Comparison of ENCODE assay signal across 10 mouse cellular contexts in the genomic region with DNA sequence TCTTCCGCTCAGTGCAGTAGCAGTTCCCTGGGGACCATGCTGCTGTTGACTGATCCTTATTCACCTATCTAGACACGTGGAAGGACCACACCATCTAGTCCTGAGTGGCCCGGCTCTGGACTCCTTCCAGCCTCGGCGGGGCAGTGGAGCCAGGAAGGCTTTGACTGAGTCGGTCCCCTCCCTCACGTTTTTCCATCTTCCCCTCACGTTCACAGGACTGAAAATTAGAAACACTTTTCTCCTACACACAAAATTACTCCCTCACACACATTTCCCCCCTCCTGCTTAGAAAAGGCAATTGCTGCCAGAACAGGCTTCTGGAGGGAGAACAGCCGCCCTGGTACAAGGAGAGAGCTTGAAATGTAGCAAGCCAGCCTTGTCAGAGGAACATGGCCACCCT. TPM values are rescaled to one million over a fixed set of nuclear protein-coding genes. Genes with fewer than 3 reads are reported as not detected.
DNase-seq lines count a peak whose midpoint lies in the region; ATAC-seq and TF ChIP-seq lines count a peak whose summit lies in the region.
"Had no signal": no experiment of that assay in that cellular context is flagged by ENCODE, and none has a peak within 500 bp of the region (broad histone marks: within the 10 kb centered on the region; RNA-seq: fewer than 3 reads in every experiment).

No protein-coding gene starts in this region.

- H3K4me1 ChIP-seq in kidney, embryonic 14.5 days (ENCODE audit: control insufficient read depth, insufficient read depth, low read length): peaks cover 50% of the 10 kb centered on the region
- peaks cover 32% of the 10 kb centered on the region for H3K4me1 ChIP-seq in cortical plate, adult 2 months (ENCODE audit: control insufficient read depth, insufficient read depth, low read length)
- H3K4me1 ChIP-seq in heart, embryonic 11.5 days (ENCODE audit: control insufficient read depth, insufficient read depth, low read length): peaks cover 78% of the 10 kb centered on the region
- H3K4me1 ChIP-seq in hindbrain, embryonic 11.5 days (replicated peaks; ENCODE audit: control insufficient read depth, insufficient read depth, low read length): no peaks in the 10 kb centered on the region
- H3K4me1 ChIP-seq in liver, postnatal 0 days (ENCODE audit: insufficient read depth): peaks cover 24% of the 10 kb centered on the region

- no peaks in the 10 kb centered on the region for H3K9me3 ChIP-seq in kidney, embryonic 14.5 days (ENCODE audit: control insufficient read depth, low read length)
- no peaks in the 10 kb centered on the region for H3K9me3 ChIP-seq in heart, embryonic 11.5 days (replicated peaks; ENCODE audit: control insufficient read depth, low read length)
- no peaks in the 10 kb centered on the region for H3K9me3 ChIP-seq in hindbrain, embryonic 11.5 days (ENCODE audit: control insufficient read depth, low read length)
- H3K9me3 ChIP-seq in liver, postnatal 0 days (ENCODE audit: low read length): no peaks in the 10 kb centered on the region
- H3K9me3 ChIP-seq: forebrain, embryonic 15.5 days; neural tube, embryonic 15.5 days had no signal

- TF ChIP-seq POLR2A in cortical plate, adult 2 months (IDR thresholded peaks at IDR 0.05; ENCODE audit: extremely low read depth, insufficient read depth, low read length): no peak

- no peaks in the 10 kb centered on the region for H3K27me3 ChIP-seq in kidney, embryonic 14.5 days (ENCODE audit: control insufficient read depth, insufficient read depth, low read length)
- H3K27me3 ChIP-seq in heart, embryonic 11.5 days (ENCODE audit: control insufficient read depth, insufficient read depth, low read length): no peaks in the 10 kb centered on the region
- H3K27me3 ChIP-seq in hindbrain, embryonic 11.5 days (ENCODE audit: control insufficient read depth, insufficient read depth, low read length): no peaks in the 10 kb centered on the region
- H3K27me3 ChIP-seq in liver, postnatal 0 days (ENCODE audit: insufficient read depth, low read length): no peaks in the 10 kb centered on the region
- H3K27me3 ChIP-seq: forebrain, embryonic 15.5 days; neural tube, embryonic 15.5 days had no signal

- H3K36me3 ChIP-seq in kidney, embryonic 14.5 days (ENCODE audit: control insufficient read depth, insufficient read depth, low read length): 0 out of 2 replicates have a peak, but pooled peaks cover 2% of the 10 kb centered on the region
- no peaks in the 10 kb centered on the region; the same call in 1 of the 2 replicates for H3K36me3 ChIP-seq in heart, embryonic 11.5 days (ENCODE audit: control insufficient read depth, insufficient read depth, low read length)
- no peaks in the 10 kb centered on the region for H3K36me3 ChIP-seq in hindbrain, embryonic 11.5 days (ENCODE audit: control insufficient read depth, insufficient read depth, low read length)
- no peaks in the 10 kb centered on the region for H3K36me3 ChIP-seq in liver, postnatal 0 days (replicated peaks; ENCODE audit: insufficient read depth, low read length)
- H3K36me3 ChIP-seq: forebrain, embryonic 15.5 days; neural tube, embryonic 15.5 days had no signal

- H3K27ac ChIP-seq in kidney, embryonic 14.5 days (ENCODE audit: low read depth, low read length): no peak overlapping the region
- H3K27ac ChIP-seq in cortical plate, adult 2 months (ENCODE audit: insufficient read depth, low read length): peak overlapping the region; percentile 14
- H3K27ac ChIP-seq in heart, embryonic 11.5 days (ENCODE audit: low read depth, low read length): peak overlapping the region; percentile 83
- H3K27ac ChIP-seq in hindbrain, embryonic 11.5 days (ENCODE audit: low read depth, low read length): no peak overlapping the region
- no peak overlapping the region; the same call in 1 of the 2 replicates for H3K27ac ChIP-seq in liver, postnatal 0 days (ENCODE audit: low read depth)
- H3K27ac ChIP-seq: forebrain, embryonic 15.5 days; neural tube, embryonic 15.5 days had no signal

- TF ChIP-seq CTCF in cortical plate, adult 2 months (IDR thresholded peaks at IDR 0.05; ENCODE audit: extremely low read depth, insufficient read depth, low read length): no peak
- TF ChIP-seq CTCF in liver, postnatal 0 days (IDR thresholded peaks at IDR 0.05; ENCODE audit: low read depth): no peak

- no peak overlapping the region for H3K9ac ChIP-seq in kidney, embryonic 14.5 days (ENCODE audit: low read depth, low read length)
- peak overlapping the region; percentile 29; the same call in 1 of the 2 replicates for H3K9ac ChIP-seq in heart, embryonic 11.5 days (ENCODE audit: low read depth, low read length)
- no peak overlapping the region for H3K9ac ChIP-seq in hindbrain, embryonic 11.5 days (ENCODE audit: low read depth, low read length)
- H3K9ac ChIP-seq in liver, postnatal 0 days (replicated peaks): no peak overlapping the region
- H3K9ac ChIP-seq: forebrain, embryonic 15.5 days; neural tube, embryonic 15.5 days had no signal

- DNase-seq in kidney, adult 11 months: peak; percentile 56
- DNase-seq in kidney, postnatal 36 days: peak; percentile 60 to 61
- DNase-seq in layer of hippocampus, postnatal 10 days (ENCODE audit: low spot score in 2 of 2): no peak
- no peak for DNase-seq in hindbrain, embryonic 11.5 days (ENCODE audit: low spot score)
- no peak for DNase-seq in liver, postnatal 0 days

- no peak for TF ChIP-seq EP300 in liver, postnatal 0 days (IDR thresholded peaks at IDR 0.05; ENCODE audit: low read depth)

- H3K4me3 ChIP-seq in kidney, embryonic 14.5 days (ENCODE audit: low read length): no peak overlapping the region
- no peak overlapping the region for H3K4me3 ChIP-seq in cortical plate, adult 2 months (ENCODE audit: insufficient read depth, low read length)
- no peak overlapping the region for H3K4me3 ChIP-seq in heart, embryonic 11.5 days (ENCODE audit: low read depth, low read length)
- H3K4me3 ChIP-seq in hindbrain, embryonic 11.5 days (ENCODE audit: low read depth, low read length): no peak overlapping the region
- no peak overlapping the region for H3K4me3 ChIP-seq in liver, postnatal 0 days (ENCODE audit: low read depth, low read length)
- H3K4me3 ChIP-seq: forebrain, embryonic 15.5 days; neural tube, embryonic 15.5 days had no signal

- no peak overlapping the region for H3K4me2 ChIP-seq in kidney, embryonic 14.5 days (replicated peaks; ENCODE audit: low read depth, low read length)
- peak overlapping the region; percentile 14; the same call in 1 of the 2 replicates for H3K4me2 ChIP-seq in heart, embryonic 11.5 days
- H3K4me2 ChIP-seq in hindbrain, embryonic 11.5 days (replicated peaks; ENCODE audit: low read depth, low read length): no peak overlapping the region
- H3K4me2 ChIP-seq in liver, postnatal 0 days (ENCODE audit: low read depth, low read length): no peak overlapping the region
- H3K4me2 ChIP-seq: forebrain, embryonic 15.5 days; neural tube, embryonic 15.5 days had no signal

- ATAC-seq in kidney, embryonic 14.5 days (ENCODE audit: low FRiP score, low TSS enrichment): no peak
- ATAC-seq in heart, embryonic 11.5 days (replicated peaks; ENCODE audit: insufficient number of reproducible peaks, low FRiP score, low TSS enrichment): 0 out of 2 replicates have a peak, but pooled peaks have one; percentile 48
- no peak for ATAC-seq in hindbrain, embryonic 11.5 days (ENCODE audit: low FRiP score)
- ATAC-seq in liver, postnatal 0 days: no peak
- ATAC-seq: forebrain, embryonic 15.5 days had no signal

- 57% methylated on average over 9 of the region's 9 CpGs for WGBS in kidney, embryonic 14.5 days
- 37% methylated on average over 9 of the region's 9 CpGs for WGBS in heart, embryonic 11.5 days (ENCODE audit: insufficient replicate concordance)
- WGBS in hindbrain, embryonic 11.5 days: 79% methylated on average over 9 of the region's 9 CpGs
- 78% methylated on average over 9 of the region's 9 CpGs for WGBS in liver, postnatal 0 days (ENCODE audit: insufficient replicate concordance)

RNA-seq across cellular contexts. Expression of a gene that starts 13.6 kb away (rescaled TPM):
- polyA plus RNA-seq in kidney, embryonic 14.5 days (2014; fragmentation: Nextera tagmentation; extraction: Ambion mirVana): 61.3 and 84.9 TPM in 2 replicates
- 144 and 148 TPM in 2 replicates for polyA plus RNA-seq in cortical plate, adult 2 months (2012; rRNA removed)
- polyA plus RNA-seq in heart, embryonic 11.5 days (2014; fragmentation: Nextera tagmentation; extraction: Ambion mirVana): 107 and 126 TPM in 2 replicates
- 100 to 1,000 TPM; 126 to 132 TPM for total RNA-seq in layer of hippocampus, postnatal 10 days (2021)
- 44.7 and 50.1 TPM in 2 replicates for polyA plus RNA-seq in hindbrain, embryonic 11.5 days (2014; fragmentation: Nextera tagmentation; extraction: Ambion mirVana)
- polyA plus RNA-seq in liver, postnatal 0 days (2015; fragmentation: Nextera tagmentation; extraction: Ambion mirVana): 16.0 and 16.9 TPM in 2 replicates

Comparison
In these comparisons a context has a peak if more than half of its experiments do, and no peak if none do; other contexts are left out.
1. DNase-seq: peak in kidney, adult 11 months (single experiment) and kidney, postnatal 36 days (2 of 2); none in layer of hippocampus, postnatal 10 days (0 of 2), hindbrain, embryonic 11.5 days (single experiment) and liver, postnatal 0 days (single experiment).
2. H3K27ac ChIP-seq: peak in cortical plate, adult 2 months (single experiment) and heart, embryonic 11.5 days (single experiment); none in kidney, embryonic 14.5 days (single experiment), hindbrain, embryonic 11.5 days (single experiment) and liver, postnatal 0 days (single experiment).